Mouse (Mus musculus): ENCODE results near the gene Mylpf.

DNA sequence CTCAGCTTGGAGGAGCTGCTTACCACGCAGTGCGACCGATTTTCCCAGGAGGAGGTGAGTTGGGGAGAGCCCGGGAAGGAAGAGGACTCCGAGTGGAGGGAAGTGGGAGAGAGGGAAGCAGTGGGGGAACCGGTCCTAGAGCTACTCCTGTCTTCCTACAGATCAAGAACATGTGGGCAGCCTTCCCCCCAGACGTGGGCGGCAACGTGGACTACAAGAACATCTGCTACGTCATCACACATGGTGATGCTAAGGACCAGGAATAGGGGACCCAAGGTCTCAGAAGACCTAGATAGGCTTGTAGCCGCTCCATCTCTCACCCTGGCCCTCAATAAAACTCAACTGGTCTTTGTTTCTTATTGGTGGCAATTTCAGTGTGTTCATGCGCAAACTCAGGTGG is 5.2 kb downstream of the Mylpf start:
- no peak for TF ChIP-seq POLR2A (IDR thresholded peaks at IDR 0.05; ENCODE audit: extremely low read depth, insufficient read depth, low read length)
- TF ChIP-seq CTCF (IDR thresholded peaks at IDR 0.05; ENCODE audit: low read depth, low read length): peak; percentile 23; the same call in 1 of the 2 replicates
